Mouse (Mus musculus): Measurements from ENCODE around the gene Hoxa3. TPM values are rescaled to one million over a fixed set of nuclear protein-coding genes. Genes with fewer than 3 reads are reported as not detected.
A peak's percentile ranks its signal among the peaks of the same experiment; 100 is the strongest.

Gene Hoxa3
- polyA plus RNA-seq, 1 experiment from 2014 or later = 1.2 TPM

- no peak overlapping the region for H3K9ac ChIP-seq
Observed at GRCm38 (mm10) chr6:52227470-52228222, 14.5 kb upstream of the Hoxa3 start.

DNA sequence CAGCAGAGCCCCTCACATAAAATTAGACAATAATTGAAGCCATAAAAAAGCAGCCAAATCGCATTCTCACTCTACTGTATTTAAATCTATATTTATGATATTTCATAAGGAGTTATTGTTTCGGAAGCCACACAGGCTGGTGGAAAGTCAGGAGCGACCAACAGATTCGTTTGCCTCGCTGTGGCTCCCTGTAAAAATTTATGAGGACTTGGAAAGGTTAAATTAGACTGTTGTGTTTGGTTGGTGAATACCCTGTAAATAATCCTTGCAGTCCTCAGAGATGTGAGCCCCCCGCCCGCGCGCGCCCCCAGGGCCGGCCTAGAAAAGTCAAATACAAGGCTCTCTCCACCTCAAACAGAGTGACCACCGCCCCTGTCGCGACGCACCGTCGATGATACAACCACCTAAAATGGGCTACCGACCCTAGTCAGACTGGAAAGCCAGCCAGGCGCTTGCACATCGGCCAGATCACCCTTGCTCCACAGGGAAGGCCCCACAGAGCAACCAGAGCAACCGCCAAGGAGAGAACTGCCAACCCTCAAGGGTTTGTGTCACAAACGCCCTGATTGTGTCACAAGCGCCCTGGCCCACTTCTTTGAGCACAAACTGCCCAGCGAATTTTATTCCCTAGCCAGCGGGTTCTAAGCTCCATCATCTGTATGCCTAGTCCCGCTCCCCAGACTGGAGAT is 13.6 kb upstream of the Hoxa3 start:
- ATAC-seq (ENCODE audit: insufficient number of reproducible peaks, insufficient read depth, low FRiP score, low TSS enrichment) = no peak
- H3K4me3 ChIP-seq = no peak overlapping the region
- no peak overlapping the region for H3K9ac ChIP-seq
- no peak overlapping the region for H3K4me2 ChIP-seq (replicated peaks)
- H3K27me3 ChIP-seq = peaks cover 93% of the 10 kb centered on the region
- H3K4me1 ChIP-seq = no peaks in the 10 kb centered on the region
- H3K9me3 ChIP-seq = no peaks in the 10 kb centered on the region
- 3% methylated on average over 26 of the region's 26 CpGs for WGBS
- H3K27ac ChIP-seq = no peak overlapping the region
- H3K36me3 ChIP-seq = no peaks in the 10 kb centered on the region

More at GRCm38 (mm10) chr6:52227470-52228222, 14.5 kb upstream of the Hoxa3 start:
- Histone ChIP-seq H3K4me3 (no peak overlapping the region), H3K4me1 (no peaks in the 10 kb centered on the region), H3K27me3 (peaks cover 93% of the 10 kb centered on the region), H3K27ac (no peak overlapping the region), H3K36me3 (no peaks in the 10 kb centered on the region), H3K4me2 (replicated peaks) (no peak overlapping the region), H3K9me3 (no peaks in the 10 kb centered on the region)
- ATAC-seq (ENCODE audit: insufficient number of reproducible peaks, insufficient read depth, low FRiP score, low TSS enrichment) = no peak
- 2% methylated on average over 11 of the region's 11 CpGs for WGBS

DNA sequence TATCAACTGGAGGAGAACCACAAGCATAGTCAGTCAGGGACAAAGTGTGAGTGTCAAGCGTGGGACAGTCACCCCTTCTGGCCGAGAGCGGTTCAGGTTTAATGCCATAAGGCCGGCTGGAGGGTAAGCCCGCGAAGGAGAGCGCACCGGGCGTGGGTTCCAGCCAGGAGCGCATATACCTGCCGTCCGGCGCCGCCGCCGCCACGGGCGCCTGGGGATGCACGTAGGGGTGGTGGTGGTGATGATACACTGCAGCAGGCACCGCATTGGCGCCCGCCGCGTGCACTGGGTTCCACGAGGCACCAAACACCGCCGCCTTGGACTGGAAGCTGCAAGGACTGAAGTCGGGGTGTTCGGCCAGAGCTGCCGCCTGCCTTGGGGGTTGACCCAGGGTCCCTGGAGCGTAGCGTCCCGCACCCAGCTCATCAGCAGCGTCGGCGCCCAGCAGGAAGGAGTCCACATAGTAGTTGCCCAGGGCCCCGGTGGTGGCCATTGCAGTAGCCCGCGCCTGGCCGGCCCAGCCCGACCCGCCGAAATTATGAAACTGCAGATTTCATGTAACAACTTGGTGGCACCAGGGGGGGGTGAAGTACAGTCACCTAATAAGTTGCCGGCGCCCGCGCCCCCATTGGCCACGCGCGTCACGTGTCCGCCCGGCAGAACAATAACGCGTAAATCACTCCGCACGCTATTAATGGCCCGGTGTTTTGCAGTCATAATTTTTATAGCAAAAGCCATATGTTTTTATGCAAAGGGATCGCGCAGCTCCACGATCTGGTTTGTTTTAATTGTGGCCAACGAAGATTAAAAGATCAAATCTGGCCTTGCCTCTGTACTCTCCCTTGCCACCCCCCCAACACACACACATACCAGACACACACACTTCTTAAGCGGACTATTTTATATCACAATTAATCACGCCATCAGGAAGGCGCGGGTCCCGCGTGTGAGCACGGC is 12.8 kb upstream of the Hoxa3 start:
- H3K4me2 ChIP-seq (replicated peaks) = no peak overlapping the region
- H3K27me3 ChIP-seq = peaks cover 97% of the 10 kb centered on the region
- no peaks in the 10 kb centered on the region for H3K36me3 ChIP-seq
- no peak overlapping the region for H3K4me3 ChIP-seq
- no peak overlapping the region for H3K9ac ChIP-seq
- H3K4me1 ChIP-seq = no peaks in the 10 kb centered on the region
- no peaks in the 10 kb centered on the region for H3K9me3 ChIP-seq
- H3K27ac ChIP-seq = no peak overlapping the region
- ATAC-seq (ENCODE audit: insufficient number of reproducible peaks, insufficient read depth, low FRiP score, low TSS enrichment) = no peak
- WGBS = 3% methylated on average over 69 of the region's 69 CpGs

DNA sequence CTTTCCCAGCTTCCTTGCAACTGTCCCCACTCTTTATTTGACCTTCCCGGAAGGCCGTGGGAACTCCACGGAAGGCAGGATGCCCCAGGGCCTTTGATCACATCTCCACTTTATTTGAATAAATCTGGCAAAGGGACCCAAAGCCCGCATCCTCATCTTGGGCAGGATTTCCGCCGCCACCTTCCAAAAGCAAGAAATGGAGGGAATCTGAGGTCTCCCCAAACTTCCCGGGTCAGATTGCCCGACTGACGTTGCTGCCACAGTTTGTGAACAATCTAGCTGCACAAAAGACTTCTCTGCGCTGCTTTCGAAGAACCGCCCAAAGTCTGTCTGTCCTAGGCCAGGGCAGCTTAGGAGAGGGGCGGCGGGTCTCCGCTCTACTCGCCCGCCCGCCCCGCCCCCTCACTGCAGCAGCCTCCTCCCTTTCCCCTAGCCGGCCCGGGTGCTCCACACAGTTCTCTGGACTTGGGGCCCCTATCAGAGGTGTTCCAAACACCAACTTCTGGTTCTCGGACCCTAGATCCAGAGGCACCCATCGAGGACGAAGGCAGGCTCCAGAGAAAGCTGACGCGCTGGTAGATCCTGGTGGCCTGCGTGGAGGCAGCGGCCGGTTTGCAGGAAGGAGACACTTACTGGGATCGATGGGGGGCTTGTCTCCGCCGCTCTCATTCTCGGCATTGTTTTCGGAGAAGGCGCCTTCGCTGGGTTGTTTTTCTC is 11.9 kb upstream of the Hoxa3 start:
- H3K27me3 ChIP-seq = peaks cover 95% of the 10 kb centered on the region

DNA sequence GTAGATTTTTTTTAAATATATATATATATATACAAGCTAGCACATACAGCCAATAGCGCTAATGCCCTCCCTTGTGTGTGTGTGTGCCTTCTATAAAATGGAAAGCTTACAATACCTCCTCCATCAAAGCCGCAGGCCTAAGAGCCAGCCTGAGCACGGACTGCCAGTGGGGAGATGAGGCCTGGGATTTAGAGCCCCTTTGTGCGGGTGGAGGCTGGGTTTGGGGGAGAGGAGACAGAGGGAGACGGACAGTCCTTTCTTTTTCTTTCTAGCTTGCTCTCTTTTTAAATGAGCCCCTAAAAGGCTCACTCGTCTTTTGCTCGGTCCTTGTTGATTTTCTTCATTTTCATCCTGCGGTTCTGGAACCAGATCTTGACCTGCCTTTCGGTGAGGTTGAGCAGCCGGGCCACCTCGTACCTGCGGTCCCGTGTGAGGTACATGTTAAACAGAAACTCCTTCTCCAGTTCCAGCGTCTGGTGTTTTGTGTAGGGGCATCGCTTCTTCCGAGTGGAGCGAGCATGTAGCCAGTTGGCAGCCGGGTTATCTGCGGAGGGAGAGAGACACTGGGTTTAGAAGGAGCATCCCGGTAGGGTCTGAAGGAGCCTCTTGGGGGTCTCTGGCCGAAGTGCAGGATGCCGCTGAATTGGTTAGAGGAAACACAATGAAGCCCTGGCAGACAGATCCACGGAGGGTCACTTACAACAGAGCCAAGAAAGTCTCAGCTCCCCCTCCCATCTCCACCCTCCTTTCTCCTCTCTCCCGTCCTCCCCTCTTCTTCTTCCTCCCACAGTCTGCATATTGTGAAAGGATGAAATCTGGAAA is 11.0 kb upstream of the Hoxa3 start:
- no peak overlapping the region for H3K4me2 ChIP-seq (replicated peaks)
- no peak overlapping the region for H3K9ac ChIP-seq
- peaks cover 95% of the 10 kb centered on the region for H3K27me3 ChIP-seq
- WGBS = 1% methylated on average over 24 of the region's 24 CpGs
- no peak overlapping the region for H3K4me3 ChIP-seq
- no peak for ATAC-seq (ENCODE audit: insufficient number of reproducible peaks, insufficient read depth, low FRiP score, low TSS enrichment)
- no peaks in the 10 kb centered on the region for H3K4me1 ChIP-seq
- H3K36me3 ChIP-seq = no peaks in the 10 kb centered on the region
- no peaks in the 10 kb centered on the region for H3K9me3 ChIP-seq
- no peak overlapping the region for H3K27ac ChIP-seq

More for the DNA sequence above, 11.9 kb upstream of the Hoxa3 start:
- H3K4me2 ChIP-seq (replicated peaks) = no peak overlapping the region
- WGBS = 1% methylated on average over 36 of the region's 36 CpGs
- H3K9ac ChIP-seq = no peak overlapping the region
- H3K9me3 ChIP-seq = no peaks in the 10 kb centered on the region
- H3K4me3 ChIP-seq = no peak overlapping the region
- ATAC-seq (ENCODE audit: insufficient number of reproducible peaks, insufficient read depth, low FRiP score, low TSS enrichment) = no peak
- no peak overlapping the region for H3K27ac ChIP-seq
- no peaks in the 10 kb centered on the region for H3K36me3 ChIP-seq
- H3K4me1 ChIP-seq = no peaks in the 10 kb centered on the region

DNA sequence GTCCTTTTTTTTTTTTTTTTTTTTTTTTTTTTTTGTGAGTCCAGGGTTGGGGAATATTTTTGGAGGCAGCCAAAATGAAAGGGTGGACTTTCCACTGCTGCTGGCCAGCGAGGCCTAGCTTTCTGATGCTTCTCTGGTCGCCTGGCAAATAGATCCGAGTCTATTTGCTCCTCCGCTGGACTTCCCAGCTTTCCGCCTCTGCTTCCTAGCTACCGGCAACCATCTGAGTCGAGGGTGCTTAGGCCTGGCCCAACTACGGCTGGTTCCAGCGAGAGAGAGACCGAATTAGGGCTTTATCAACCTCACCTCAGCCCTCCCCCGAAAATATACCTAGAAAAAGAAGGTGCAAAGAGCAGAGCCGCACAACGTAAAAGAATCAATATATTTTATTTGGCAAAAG is 9.6 kb upstream of the Hoxa3 start:
- 8% methylated on average over 13 of the region's 13 CpGs for WGBS
- H3K9me3 ChIP-seq = no peaks in the 10 kb centered on the region
- H3K9ac ChIP-seq = no peak overlapping the region
- H3K4me2 ChIP-seq (replicated peaks) = no peak overlapping the region
- no peak for ATAC-seq (ENCODE audit: insufficient number of reproducible peaks, insufficient read depth, low FRiP score, low TSS enrichment)
- no peaks in the 10 kb centered on the region for H3K4me1 ChIP-seq
- H3K36me3 ChIP-seq = no peaks in the 10 kb centered on the region
- H3K27me3 ChIP-seq = peaks cover 98% of the 10 kb centered on the region
- no peak overlapping the region for H3K27ac ChIP-seq
- no peak overlapping the region for H3K4me3 ChIP-seq

- 5% methylated on average over 21 of the region's 21 CpGs for WGBS
Observed at GRCm38 (mm10) chr6:52221993-52222685, 9.0 kb upstream of the Hoxa3 start.

GRCm38 (mm10) chr6:52221337-52221992 is 8.3 kb upstream of the Hoxa3 start, which contains the start of gene Hoxa7:
Gene Hoxa7 (minus strand): TSS chr6:52221854.
- Histone ChIP-seq H3K36me3 (no peaks in the 10 kb centered on the region), H3K4me1 (peaks cover 5% of the 10 kb centered on the region)

More at GRCm38 (mm10) chr6:52221993-52222685, 9.0 kb upstream of the Hoxa3 start:
- no peak overlapping the region for H3K9ac ChIP-seq
- H3K9me3 ChIP-seq = no peaks in the 10 kb centered on the region
- peaks cover 98% of the 10 kb centered on the region for H3K27me3 ChIP-seq
- no peak overlapping the region for H3K27ac ChIP-seq
- H3K4me3 ChIP-seq = peak overlapping the region; percentile 48; the same call in 1 of the 2 replicates
- peak overlapping the region; percentile 84 for H3K4me2 ChIP-seq (replicated peaks)
- no peak for ATAC-seq (ENCODE audit: insufficient number of reproducible peaks, insufficient read depth, low FRiP score, low TSS enrichment)
- H3K36me3 ChIP-seq = no peaks in the 10 kb centered on the region
- peaks cover under 1% of the 10 kb centered on the region; the same call in 1 of the 2 replicates for H3K4me1 ChIP-seq

GRCm38 (mm10) chr6:52220865-52221310 is 7.8 kb upstream of the Hoxa3 start:
- Histone ChIP-seq H3K9ac (no peak overlapping the region), H3K4me2 (replicated peaks) (peak overlapping the region; percentile 84), H3K36me3 (no peaks in the 10 kb centered on the region), H3K27me3 (peaks cover 98% of the 10 kb centered on the region), H3K4me1 (peaks cover 5% of the 10 kb centered on the region), H3K4me3 (peak overlapping the region; percentile 48), H3K9me3 (no peaks in the 10 kb centered on the region), H3K27ac (no peak overlapping the region)
- no peak for ATAC-seq (ENCODE audit: insufficient number of reproducible peaks, insufficient read depth, low FRiP score, low TSS enrichment)
- 6% methylated on average over 12 of the region's 12 CpGs for WGBS

More at GRCm38 (mm10) chr6:52221337-52221992, 8.3 kb upstream of the Hoxa3 start, which contains the start of gene Hoxa7:
- no peak within 1 kb of the TSS for H3K27ac ChIP-seq
- no peak for ATAC-seq (ENCODE audit: insufficient number of reproducible peaks, insufficient read depth, low FRiP score, low TSS enrichment)
- H3K27me3 ChIP-seq = peaks cover 98% of the 10 kb centered on the region
- H3K4me3 ChIP-seq = peak within 1 kb of the TSS; percentile 48
- H3K9me3 ChIP-seq = no peaks in the 10 kb centered on the region
- H3K4me2 ChIP-seq (replicated peaks) = peak within 1 kb of the TSS; percentile 84
- WGBS = 2% methylated on average over 46 of the region's 46 CpGs
- peak within 1 kb of the TSS; percentile 54 for H3K9ac ChIP-seq
